In the genomic region with DNA sequence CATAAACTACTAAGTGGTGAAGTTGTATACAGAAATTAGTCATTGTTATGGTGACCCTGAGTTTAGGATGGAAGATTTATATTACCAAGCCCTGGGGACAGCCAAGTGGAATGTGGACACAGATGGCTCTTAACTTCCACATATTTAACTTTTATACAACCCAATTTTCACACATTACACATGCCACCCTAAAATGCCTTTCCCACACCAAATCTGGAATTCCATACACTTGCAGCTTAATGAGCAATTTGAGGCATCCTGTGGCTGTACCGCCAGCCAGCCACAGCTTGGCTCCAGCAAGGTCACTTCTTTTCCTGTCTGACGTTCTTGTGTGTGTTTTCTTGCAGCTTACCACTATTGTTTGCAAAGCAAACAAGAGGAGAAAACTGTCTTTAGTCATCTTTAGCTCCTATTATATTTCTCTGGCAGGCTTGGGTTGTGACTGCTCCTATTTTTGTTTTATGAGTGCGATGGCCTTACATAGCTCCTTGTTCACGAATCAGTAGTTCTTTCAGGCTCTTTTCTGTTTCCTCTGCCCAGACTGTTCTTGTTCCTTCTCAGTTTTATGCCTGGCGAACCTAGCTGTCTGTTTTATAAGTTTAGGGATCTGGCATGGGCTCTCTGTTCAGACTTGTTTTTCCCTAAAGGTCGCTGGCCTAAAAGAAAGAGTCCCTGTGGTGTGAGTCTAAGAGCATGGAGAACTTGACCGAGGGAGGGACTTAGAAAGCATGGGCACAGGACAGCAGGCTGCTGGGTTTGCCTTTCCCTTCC, we compare ENCODE assay signal across 12 mouse cellular contexts. TPM values are rescaled to one million over a fixed set of nuclear protein-coding genes. Genes with fewer than 3 reads are reported as not detected.
DNase-seq lines count a peak whose midpoint lies in the region; ATAC-seq lines count a peak whose summit lies in the region.
"Had no signal": no experiment of that assay in that cellular context is flagged by ENCODE, and none has a peak within 500 bp of the region (broad histone marks: within the 10 kb centered on the region; RNA-seq: fewer than 3 reads in every experiment).

No protein-coding gene starts in this region.

- no peak for ATAC-seq in hindbrain, embryonic 14.5 days (ENCODE audit: low FRiP score)
- no peak for ATAC-seq in lung, embryonic 16.5 days (ENCODE audit: low read depth)
- no peak for ATAC-seq in stomach, embryonic 16.5 days (ENCODE audit: insufficient read depth, low FRiP score)
- ATAC-seq: activated CD4-positive, CD25-positive, alpha-beta regulatory T cell, adult 4 months; midbrain, embryonic 16.5 days had no signal

- no peaks in the 10 kb centered on the region for H3K9me3 ChIP-seq in hindbrain, embryonic 10.5 days
- no peaks in the 10 kb centered on the region for H3K9me3 ChIP-seq in hindbrain, embryonic 14.5 days (ENCODE audit: control insufficient read depth, low read length)
- no peaks in the 10 kb centered on the region for H3K9me3 ChIP-seq in lung, embryonic 16.5 days (ENCODE audit: control insufficient read depth, low read length)
- H3K9me3 ChIP-seq in stomach, embryonic 16.5 days (replicated peaks; ENCODE audit: control insufficient read depth, low read length) = no peaks in the 10 kb centered on the region
- H3K9me3 ChIP-seq: hindbrain, embryonic 15.5 days had no signal

- 49% methylated on average over 7 of the region's 7 CpGs for WGBS in hindbrain, embryonic 10.5 days
- 47% methylated on average over 7 of the region's 7 CpGs for WGBS in hindbrain, embryonic 14.5 days
- 37% methylated on average over 7 of the region's 7 CpGs for WGBS in lung, embryonic 16.5 days
- 38% methylated on average over 7 of the region's 7 CpGs for whole genome bisulfite sequencing in stomach, embryonic 16.5 days

- H3K36me3 ChIP-seq in hindbrain, embryonic 10.5 days = no peaks in the 10 kb centered on the region
- H3K36me3 ChIP-seq in hindbrain, embryonic 14.5 days (replicated peaks; ENCODE audit: control insufficient read depth, insufficient read depth) = no peaks in the 10 kb centered on the region
- H3K36me3 ChIP-seq in lung, embryonic 16.5 days (ENCODE audit: control insufficient read depth, insufficient read depth, low read length) = no peaks in the 10 kb centered on the region
- no peaks in the 10 kb centered on the region for H3K36me3 ChIP-seq in stomach, embryonic 16.5 days (ENCODE audit: control insufficient read depth, insufficient read depth, low read length)
- H3K36me3 ChIP-seq: hindbrain, embryonic 15.5 days had no signal

- peak; percentile 15 to 79 for DNase-seq in adrenal gland, adult (ENCODE audit: inconsistent age in 2 of 2, low spot score in 1 of 2)
- DNase-seq in adrenal gland, postnatal 10 days = no peak
- no peak for DNase-seq in hindbrain, embryonic 10.5 days (ENCODE audit: low spot score)
- DNase-seq in hindbrain, embryonic 14.5 days (ENCODE audit: low spot score) = no peak
- DNase-seq in lung, postnatal 14 days = no peak
- no peak for DNase-seq in layer of hippocampus, postnatal 10 days (ENCODE audit: low spot score in 2 of 2)
- DNase-seq: lung, adult 18-20 months had no signal

- no peak overlapping the region for H3K4me2 ChIP-seq in hindbrain, embryonic 14.5 days (replicated peaks)
- H3K4me2 ChIP-seq in lung, embryonic 16.5 days (ENCODE audit: low read depth, low read length) = no peak overlapping the region
- H3K4me2 ChIP-seq in stomach, embryonic 16.5 days (ENCODE audit: low read depth, low read length) = no peak overlapping the region
- H3K4me2 ChIP-seq: hindbrain, embryonic 15.5 days had no signal

- no peak overlapping the region for H3K9ac ChIP-seq in hindbrain, embryonic 14.5 days
- H3K9ac ChIP-seq in lung, embryonic 16.5 days (ENCODE audit: low read length) = no peak overlapping the region
- H3K9ac ChIP-seq in stomach, embryonic 16.5 days (ENCODE audit: low read length) = no peak overlapping the region
- H3K9ac ChIP-seq: hindbrain, embryonic 15.5 days had no signal

- H3K27ac ChIP-seq in hindbrain, embryonic 10.5 days = peak overlapping the region; percentile 29; the same call in 1 of the 2 replicates
- no peak overlapping the region for H3K27ac ChIP-seq in hindbrain, embryonic 14.5 days
- H3K27ac ChIP-seq in lung, embryonic 16.5 days (ENCODE audit: low read length) = peak overlapping the region; percentile 63
- H3K27ac ChIP-seq in stomach, embryonic 16.5 days (ENCODE audit: low read length) = peak overlapping the region; percentile 61
- H3K27ac ChIP-seq: hindbrain, embryonic 15.5 days had no signal

- peaks cover 7% of the 10 kb centered on the region; the same call in 1 of the 2 replicates for H3K4me1 ChIP-seq in hindbrain, embryonic 10.5 days (replicated peaks)
- no peaks in the 10 kb centered on the region for H3K4me1 ChIP-seq in hindbrain, embryonic 14.5 days (replicated peaks; ENCODE audit: control insufficient read depth, insufficient read depth, low read length)
- peaks cover 8% of the 10 kb centered on the region for H3K4me1 ChIP-seq in lung, embryonic 16.5 days (replicated peaks; ENCODE audit: control insufficient read depth, insufficient read depth, low read length)
- H3K4me1 ChIP-seq in stomach, embryonic 16.5 days (ENCODE audit: control insufficient read depth, insufficient read depth, low read length) = peaks cover 12% of the 10 kb centered on the region
- H3K4me1 ChIP-seq: hindbrain, embryonic 15.5 days had no signal

- no peak overlapping the region for H3K4me3 ChIP-seq in hindbrain, embryonic 10.5 days
- H3K4me3 ChIP-seq in hindbrain, embryonic 14.5 days (replicated peaks; ENCODE audit: low read length) = no peak overlapping the region
- no peak overlapping the region for H3K4me3 ChIP-seq in lung, embryonic 16.5 days (ENCODE audit: low read length)
- H3K4me3 ChIP-seq in stomach, embryonic 16.5 days (replicated peaks; ENCODE audit: low read length) = no peak overlapping the region
- H3K4me3 ChIP-seq: hindbrain, embryonic 15.5 days had no signal

- H3K27me3 ChIP-seq in hindbrain, embryonic 10.5 days (ENCODE audit: insufficient read depth, poor library complexity, severe bottlenecking) = no peaks in the 10 kb centered on the region
- H3K27me3 ChIP-seq in hindbrain, embryonic 14.5 days (ENCODE audit: control insufficient read depth, insufficient read depth, low read length) = no peaks in the 10 kb centered on the region
- no peaks in the 10 kb centered on the region for H3K27me3 ChIP-seq in lung, embryonic 16.5 days (ENCODE audit: control insufficient read depth, insufficient read depth, low read depth, low read length)
- no peaks in the 10 kb centered on the region for H3K27me3 ChIP-seq in stomach, embryonic 16.5 days (ENCODE audit: control insufficient read depth, insufficient read depth, low read length)
- H3K27me3 ChIP-seq: hindbrain, embryonic 15.5 days had no signal

RNA-seq across cellular contexts. Expression of a gene that starts 22.9 kb away (rescaled TPM):
- 10 to 100 TPM; 90.8 to 97.3 TPM for total RNA-seq in adrenal gland, postnatal 10 days (2021)
- polyA plus RNA-seq in hindbrain, embryonic 10.5 days (2016; fragmentation: Nextera tagmentation; extraction: Ambion mirVana) = 14.9 and 15.0 TPM in 2 replicates
- polyA plus RNA-seq in hindbrain, embryonic 14.5 days (2014; fragmentation: Nextera tagmentation; extraction: Ambion mirVana) = 30.9 and 32.7 TPM in 2 replicates
- 27.5 and 29.0 TPM in 2 replicates for polyA plus RNA-seq in lung, embryonic 16.5 days (2015; fragmentation: Nextera tagmentation; extraction: Ambion mirVana)
- 36.3 and 43.1 TPM in 2 replicates for polyA plus RNA-seq in stomach, embryonic 16.5 days (2015; fragmentation: Nextera tagmentation; extraction: Ambion mirVana)
- total RNA-seq in layer of hippocampus, postnatal 10 days (2021) = 10 to 100 TPM; 72.2 to 84.4 TPM

RNA-seq across cellular contexts. Expression of a gene that starts 23.0 kb away (rescaled TPM):
- 10 to 100 TPM; 73.5 to 79.2 TPM for total RNA-seq in adrenal gland, postnatal 10 days (2021)
- polyA plus RNA-seq in hindbrain, embryonic 10.5 days (2016; fragmentation: Nextera tagmentation; extraction: Ambion mirVana) = 3.0 and 4.4 TPM in 2 replicates
- 3.2 and 4.1 TPM in 2 replicates for polyA plus RNA-seq in hindbrain, embryonic 14.5 days (2014; fragmentation: Nextera tagmentation; extraction: Ambion mirVana)
- polyA plus RNA-seq in lung, embryonic 16.5 days (2015; fragmentation: Nextera tagmentation; extraction: Ambion mirVana) = 14.4 and 14.8 TPM in 2 replicates
- 14.7 and 14.8 TPM in 2 replicates for polyA plus RNA-seq in stomach, embryonic 16.5 days (2015; fragmentation: Nextera tagmentation; extraction: Ambion mirVana)
- total RNA-seq in layer of hippocampus, postnatal 10 days (2021) = 1 to 10 TPM; 7.9 to 8.2 TPM
- polyA plus RNA-seq: activated CD4-positive, CD25-positive, alpha-beta regulatory T cell, adult 4 months had no signal

Comparison
In these comparisons a context has a peak if more than half of its experiments do, and no peak if none do; other contexts are left out.
1. DNase-seq: peak in adrenal gland, adult (2 of 2); none in adrenal gland, postnatal 10 days (single experiment), hindbrain, embryonic 10.5 days (single experiment), hindbrain, embryonic 14.5 days (single experiment), lung, postnatal 14 days (single experiment) and layer of hippocampus, postnatal 10 days (0 of 2).